Mouse (Mus musculus) cerebellum, adult 2 months (tissue): Measurements from ENCODE around the gene Prrg2.

Experiments
- CTCF ChIP-seq: fragments of 200-500 bp; IDR thresholded peaks from 2 replicates; pipeline ENCODE4 v1.5.1; 2011; ENCODE audit warnings: low read depth, mild to moderate bottlenecking, control low read depth, low read length, moderate library complexity, borderline replicate concordance; ENCODE audit not compliant: insufficient read depth
- POLR2A ChIP-seq: fragments of 200-500 bp; IDR thresholded peaks from 2 replicates; pipeline ENCODE4 v1.6.1; 2011; ENCODE audit warnings: low read length, control low read depth, borderline replicate concordance; ENCODE audit not compliant: insufficient read depth

DNA sequence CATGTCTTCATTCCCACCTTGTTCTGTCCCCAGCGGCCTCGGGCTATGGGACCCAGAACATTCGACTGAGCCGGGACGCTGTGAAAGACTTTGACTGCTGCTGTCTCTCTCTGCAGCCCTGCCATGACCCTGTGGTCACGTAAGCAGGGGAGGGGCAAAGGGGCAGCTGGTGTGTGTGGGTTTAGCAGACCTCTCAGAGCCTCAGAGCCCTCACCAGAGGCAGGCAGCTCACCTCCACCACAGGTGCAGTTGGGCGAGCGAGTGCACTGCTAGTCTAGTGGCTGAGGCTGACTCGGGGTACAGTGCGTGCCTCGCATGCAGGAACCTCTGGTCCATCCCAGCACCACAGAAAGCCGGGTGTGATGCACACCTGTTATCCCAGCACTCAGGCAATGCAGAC, 11.5 kb upstream of the Prrg2 start:
- TF ChIP-seq CTCF, result no peak
- TF ChIP-seq POLR2A, result no peak
